Mouse (Mus musculus): ENCODE measurements around the gene Scpep1. TPM values are rescaled to one million over a fixed set of nuclear protein-coding genes. Genes with fewer than 3 reads are reported as not detected.

The Scpep1 gene
- polyA plus RNA-seq, 1 experiment from 2014 or later: 72.9 TPM

- H3K27me3 ChIP-seq (replicated peaks; ENCODE audit: low read depth, poor library complexity, severe bottlenecking): no peaks in the 10 kb centered on the region
- DNase-seq (ENCODE audit: low spot score): no peak
- H3K4me3 ChIP-seq: no peak overlapping the region
- H3K9me3 ChIP-seq: 0 out of 2 replicates have a peak, but pooled peaks cover 2% of the 10 kb centered on the region
- H3K4me1 ChIP-seq: no peaks in the 10 kb centered on the region; the same call in 1 of the 2 replicates
- no peaks in the 10 kb centered on the region for H3K36me3 ChIP-seq (replicated peaks)
- 86% methylated on average over 2 of the region's 2 CpGs for WGBS
- no peak overlapping the region for H3K27ac ChIP-seq (replicated peaks)
Observed at GRCm38 (mm10) chr11:88888996-88889395, 66.3 kb downstream of the Scpep1 start.

GRCm38 (mm10) chr11:88884376-88885065, 70.7 kb downstream of the Scpep1 start:
- Histone ChIP-seq H3K36me3 (replicated peaks) (no peaks in the 10 kb centered on the region), H3K9me3 (no peaks in the 10 kb centered on the region), H3K27me3 (replicated peaks; ENCODE audit: low read depth, poor library complexity, severe bottlenecking) (no peaks in the 10 kb centered on the region), H3K27ac (replicated peaks) (no peak overlapping the region), H3K4me3 (no peak overlapping the region), H3K4me1 (no peaks in the 10 kb centered on the region; the same call in 1 of the 2 replicates)
- no peak for DNase-seq (ENCODE audit: low spot score)
- 72% methylated on average over 8 of the region's 8 CpGs for WGBS

- no peak for DNase-seq (ENCODE audit: low spot score)
- Histone ChIP-seq H3K4me1 (peaks cover 10% of the 10 kb centered on the region), H3K36me3 (replicated peaks) (no peaks in the 10 kb centered on the region), H3K27ac (replicated peaks) (no peak overlapping the region), H3K4me3 (no peak overlapping the region), H3K9me3 (peaks cover 3% of the 10 kb centered on the region; the same call in 1 of the 2 replicates), H3K27me3 (replicated peaks; ENCODE audit: low read depth, poor library complexity, severe bottlenecking) (peaks cover 23% of the 10 kb centered on the region)
- 87% methylated on average over 12 of the region's 12 CpGs for WGBS
Observed at GRCm38 (mm10) chr11:88878011-88878410, 77.3 kb downstream of the Scpep1 start.

Other genes with a start within 250 kb of the Scpep1 start
- gene Msi2, start 237.0 kb downstream of the Scpep1 start, polyA plus RNA-seq (2016; fragmentation: Nextera tagmentation; extraction: Ambion mirVana): 20.2 and 22.6 TPM in 2 replicates
- 16.9 and 17.1 TPM in 2 replicates for gene Akap1, start 90.9 kb downstream of the Scpep1 start, polyA plus RNA-seq (2016; fragmentation: Nextera tagmentation; extraction: Ambion mirVana)
- gene Elobl, start 11.5 kb upstream of the Scpep1 start, polyA plus RNA-seq (2016; fragmentation: Nextera tagmentation; extraction: Ambion mirVana): not detected in 2 replicates
- 26.0 and 27.2 TPM in 2 replicates for gene Coil, start 14.8 kb upstream of the Scpep1 start, polyA plus RNA-seq (2016; fragmentation: Nextera tagmentation; extraction: Ambion mirVana)
- gene Trim25, start 43.9 kb upstream of the Scpep1 start, polyA plus RNA-seq (2016; fragmentation: Nextera tagmentation; extraction: Ambion mirVana): 2.8 and 3.5 TPM in 2 replicates
- 4.5 and 4.7 TPM in 2 replicates for gene Dgke, start 111.4 kb upstream of the Scpep1 start, polyA plus RNA-seq (2016; fragmentation: Nextera tagmentation; extraction: Ambion mirVana)
- gene Gm525, start 118.4 kb upstream of the Scpep1 start, polyA plus RNA-seq (2016; fragmentation: Nextera tagmentation; extraction: Ambion mirVana): not detected in 2 replicates